Mouse (Mus musculus) C2C12 (cell line): ENCODE measurements around the gene Bckdk.

Experiments
- CTCF ChIP-seq: IDR thresholded peaks from one replicate; pipeline ENCODE4 v1.5.1; 2011; ENCODE audit not compliant: control insufficient read depth, insufficient read depth, insufficient read length
- FOSL1 ChIP-seq: IDR thresholded peaks from one replicate; pipeline ENCODE4 v1.8.0; 2011; ENCODE audit warnings: mild to moderate bottlenecking, low read length; ENCODE audit not compliant: poor library complexity, insufficient read depth, severe bottlenecking
- MAX ChIP-seq: IDR thresholded peaks from one replicate; pipeline ENCODE4 v1.6.1; 2011; ENCODE audit warnings: mild to moderate bottlenecking, control low read depth
- MYOD1 ChIP-seq: IDR thresholded peaks from one replicate; pipeline ENCODE4 v1.6.1; 2011; ENCODE audit warnings: low read depth; ENCODE audit not compliant: control insufficient read depth, insufficient read length
- MYOG ChIP-seq: IDR thresholded peaks from one replicate; pipeline ENCODE4 v1.6.1; 2011; ENCODE audit not compliant: control insufficient read depth, insufficient read length; ENCODE audit errors: extremely low read depth
- USF1 ChIP-seq: IDR thresholded peaks from one replicate; pipeline ENCODE4 v1.6.1; 2011; ENCODE audit warnings: low read depth, mild to moderate bottlenecking, control low read depth, moderate library complexity

DNA sequence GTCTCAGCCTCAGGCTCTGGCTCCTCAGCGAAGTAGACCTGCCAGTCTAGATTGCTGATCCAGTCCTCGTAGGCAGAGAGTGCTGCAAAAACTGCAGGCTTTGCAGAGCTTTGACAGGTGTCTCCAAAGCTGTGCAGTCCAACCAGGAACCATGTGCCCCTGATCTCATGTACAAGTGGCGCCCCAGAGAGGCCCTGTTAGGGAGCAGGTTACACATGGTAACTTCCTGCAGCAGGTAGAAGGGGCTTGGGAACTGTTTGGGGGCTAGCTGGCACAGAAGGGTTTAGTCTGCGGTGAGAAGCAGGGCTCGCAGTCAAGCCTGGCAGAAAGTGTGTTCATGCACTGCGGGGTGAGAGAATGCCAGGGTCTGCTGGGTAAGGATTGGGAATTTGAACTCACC lies 17.3 kb upstream of the Bckdk start:
- no peak for TF ChIP-seq CTCF
- TF ChIP-seq MYOD1: no peak
- no peak for TF ChIP-seq MAX
- no peak for TF ChIP-seq USF1
- no peak for TF ChIP-seq MYOG
- TF ChIP-seq FOSL1: no peak
